Mouse (Mus musculus): ENCODE measurements around the gene Tnfsf10.
"Not testable (repeated sequence)": the region's sequence is repeated elsewhere in the genome, so short reads cannot be mapped to it uniquely, and the experiment has no call there.

Tnfsf10 gene

DNA sequence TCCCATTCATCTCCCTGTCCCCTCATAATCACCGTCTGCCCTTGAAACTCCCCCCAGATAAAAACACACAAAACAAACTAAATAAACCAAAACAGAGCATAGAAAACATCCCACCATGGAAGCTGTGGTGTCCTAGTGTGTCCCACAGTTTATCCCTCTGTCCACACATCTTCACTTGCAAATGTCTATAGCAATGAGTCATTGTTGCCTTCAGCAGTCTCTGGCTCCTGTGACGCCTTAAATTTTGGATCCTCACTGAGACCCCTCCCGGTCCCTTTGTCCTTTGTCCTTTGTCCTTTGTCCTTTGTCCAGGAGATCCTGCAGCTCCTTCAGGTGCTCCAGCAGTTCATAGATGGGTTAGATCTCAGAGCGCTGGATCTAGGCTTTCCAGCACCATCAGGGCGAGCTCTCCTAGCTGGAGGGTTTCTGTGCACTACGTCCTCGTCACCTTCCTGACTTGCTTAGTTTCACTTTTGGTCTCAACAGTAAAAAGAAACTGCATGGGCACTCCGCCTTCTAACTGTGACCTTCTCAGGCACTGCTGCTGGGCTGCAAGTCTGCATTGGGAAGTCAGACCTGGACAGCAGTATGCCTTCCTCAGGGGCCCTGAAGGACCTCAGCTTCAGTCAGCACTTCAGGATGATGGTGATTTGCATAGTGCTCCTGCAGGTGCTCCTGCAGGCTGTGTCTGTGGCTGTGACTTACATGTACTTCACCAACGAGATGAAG, at the start of gene Tnfsf10:
TSS of gene Tnfsf10 (plus strand) at position 470 of the 729 bp plus-strand sequence.
- DNase-seq (ENCODE audit: low spot score in 2 of 2): peak; percentile 36 to 51

GRCm38 (mm10) chr3:27267327-27267726, 49.5 kb upstream of the Tnfsf10 start:
- no peak for DNase-seq (ENCODE audit: low spot score in 2 of 2)

DNA sequence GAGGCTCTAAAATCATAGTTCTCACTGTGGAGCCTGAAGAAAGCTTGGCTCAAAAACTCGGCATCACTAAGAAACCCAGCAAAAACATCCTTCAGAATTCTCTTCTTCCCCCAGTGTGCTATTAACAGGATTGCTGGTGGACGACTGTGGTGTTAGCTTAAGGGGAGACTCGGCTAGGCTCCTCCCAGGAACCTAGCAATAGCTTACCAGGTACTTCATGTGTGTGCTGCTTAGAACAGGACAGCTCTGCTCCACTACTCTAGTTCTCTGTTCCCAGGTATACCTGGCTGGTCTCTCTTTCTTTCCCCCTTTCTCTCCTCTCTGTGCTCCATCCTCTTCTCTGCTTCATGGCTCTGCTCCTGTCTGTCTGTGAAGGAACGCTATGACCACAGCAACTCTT, 48.9 kb upstream of the Tnfsf10 start:
- DNase-seq (ENCODE audit: low spot score in 2 of 2): no peak

GRCm38 (mm10) chr3:27269151-27269550, 47.7 kb upstream of the Tnfsf10 start:
- no peak for DNase-seq (ENCODE audit: low spot score in 2 of 2)

DNA sequence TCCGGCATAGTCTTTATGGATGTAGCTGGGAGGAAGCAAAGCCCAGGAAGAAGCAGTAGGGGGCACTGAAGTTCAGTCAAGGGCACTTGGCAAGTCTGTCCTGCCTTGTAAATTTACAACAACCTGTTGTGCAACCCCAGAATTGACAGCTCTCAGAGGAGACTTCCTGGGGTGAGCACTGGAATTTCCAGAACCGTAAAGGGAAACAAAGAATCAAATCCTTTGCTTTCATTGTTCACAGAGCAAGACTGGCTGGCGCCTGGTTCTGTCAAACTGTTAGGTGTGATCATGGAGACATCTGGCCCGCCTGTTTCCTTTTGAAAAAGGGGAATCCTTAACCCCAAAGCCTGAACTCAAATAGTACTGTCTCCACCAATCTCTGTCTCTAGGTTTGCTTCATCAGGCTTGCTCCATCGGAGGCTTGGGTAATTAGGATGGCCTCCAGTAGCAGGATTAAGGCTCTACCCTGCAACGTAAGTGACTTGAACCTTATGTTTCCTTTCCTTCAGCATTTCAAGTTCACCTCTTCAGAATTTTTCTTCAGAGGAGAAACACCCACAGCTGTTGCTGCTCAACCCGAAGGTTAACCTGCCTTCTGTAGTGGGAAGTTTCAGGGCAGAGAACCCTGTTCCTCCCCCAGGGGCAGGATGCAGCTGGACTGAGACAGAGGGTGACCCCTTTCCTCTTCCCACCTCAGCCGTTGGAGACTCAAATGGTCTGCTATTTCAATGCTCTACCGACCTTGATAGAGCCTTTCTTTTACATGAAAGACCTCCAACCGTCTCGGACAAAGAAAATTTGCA, 46.5 kb upstream of the Tnfsf10 start:
- peak; percentile 40 to 56 for DNase-seq (ENCODE audit: low spot score in 2 of 2)

DNA sequence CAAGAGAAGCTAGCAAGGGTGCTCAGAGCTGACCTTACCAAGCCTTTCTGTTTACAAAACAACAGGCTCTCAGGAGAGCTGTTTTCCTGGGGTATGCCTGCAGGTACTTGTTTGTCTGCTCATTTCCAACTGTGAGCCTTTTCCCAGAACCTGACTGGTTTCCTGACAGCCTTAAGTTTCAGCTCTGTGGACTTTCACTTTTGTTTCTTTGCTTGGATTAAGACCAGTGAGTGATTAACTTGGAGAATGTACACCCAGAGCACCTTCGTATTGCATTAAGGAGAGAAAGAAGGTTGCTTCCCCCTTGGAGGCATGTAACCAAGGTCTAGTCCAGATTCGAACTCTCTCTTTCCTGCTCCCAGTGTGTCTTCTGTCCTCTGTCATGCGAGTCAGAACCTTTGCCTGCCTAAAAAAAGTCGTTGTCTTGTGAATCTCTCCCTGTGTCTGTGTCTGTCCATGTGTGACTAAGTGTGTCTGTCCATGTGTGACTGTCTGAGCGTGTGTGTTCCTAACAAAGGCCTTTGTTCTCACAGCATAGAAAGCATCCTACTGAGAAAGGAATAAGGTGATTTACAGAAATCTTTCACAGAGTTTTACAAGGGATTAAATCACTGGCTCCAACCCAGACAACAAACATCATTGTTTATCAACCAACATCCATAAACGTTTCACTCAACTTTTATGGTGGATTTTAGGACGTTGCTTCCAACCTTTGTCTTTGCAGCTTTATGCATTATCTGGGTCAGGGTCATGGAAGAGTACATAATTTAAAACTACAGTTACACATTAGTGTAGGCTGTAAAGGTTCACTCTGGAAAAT, 43.7 kb upstream of the Tnfsf10 start:
- no peak for DNase-seq (ENCODE audit: low spot score in 2 of 2)

- DNase-seq (ENCODE audit: low spot score in 2 of 2): not testable (repeated sequence)
Measured at GRCm38 (mm10) chr3:27279286-27279925, 37.4 kb upstream of the Tnfsf10 start.

DNA sequence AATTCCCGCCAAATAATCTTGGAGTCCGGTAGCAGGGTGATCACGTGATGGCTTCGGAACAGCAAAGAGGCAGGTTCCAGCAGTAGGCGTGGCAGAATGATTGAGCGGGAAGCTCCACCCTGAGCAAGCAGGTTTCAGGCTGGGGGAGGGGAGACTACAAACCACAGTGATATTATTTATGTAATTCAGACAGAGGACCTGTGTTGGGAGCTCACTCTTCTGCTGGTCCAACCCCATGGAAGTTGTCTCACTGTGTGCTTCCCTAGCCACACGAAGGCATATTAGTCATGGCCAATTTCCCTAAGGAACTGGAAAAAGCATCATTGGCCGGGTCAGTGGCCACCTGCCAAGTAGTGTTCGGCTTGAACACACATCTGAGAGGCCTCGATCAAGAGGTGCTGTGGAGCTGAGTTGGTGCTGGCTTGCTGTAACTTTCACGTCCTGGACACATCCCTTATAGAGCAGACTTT, 36.5 kb upstream of the Tnfsf10 start:
- DNase-seq (ENCODE audit: low spot score in 2 of 2): no peak

GRCm38 (mm10) chr3:27283071-27283713, 33.6 kb upstream of the Tnfsf10 start:
- no peak for DNase-seq (ENCODE audit: low spot score in 2 of 2)

DNA sequence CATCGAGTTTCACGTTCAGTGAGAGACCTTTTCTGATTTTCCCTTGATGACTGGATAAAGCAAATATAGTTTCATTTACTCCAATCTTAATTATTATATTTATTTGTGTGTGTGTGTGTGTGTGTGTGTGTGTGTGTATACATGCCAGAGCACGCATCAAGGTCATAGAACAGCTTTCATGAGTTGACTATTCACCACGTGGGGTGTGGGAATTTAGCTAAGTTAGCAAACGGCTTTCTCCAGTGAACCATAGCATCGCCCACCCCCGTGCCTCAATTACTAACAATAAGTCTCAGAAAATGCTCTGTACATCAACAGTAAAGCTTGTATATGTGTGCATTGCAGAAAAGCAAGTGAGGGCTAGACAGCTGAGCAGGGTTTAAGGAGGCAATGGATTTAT, 33.0 kb upstream of the Tnfsf10 start:
- no peak for DNase-seq (ENCODE audit: low spot score in 2 of 2)

GRCm38 (mm10) chr3:27284227-27284626, 32.6 kb upstream of the Tnfsf10 start:
- DNase-seq (ENCODE audit: low spot score in 2 of 2): peak in 1 of 2 experiments; percentile 31

DNA sequence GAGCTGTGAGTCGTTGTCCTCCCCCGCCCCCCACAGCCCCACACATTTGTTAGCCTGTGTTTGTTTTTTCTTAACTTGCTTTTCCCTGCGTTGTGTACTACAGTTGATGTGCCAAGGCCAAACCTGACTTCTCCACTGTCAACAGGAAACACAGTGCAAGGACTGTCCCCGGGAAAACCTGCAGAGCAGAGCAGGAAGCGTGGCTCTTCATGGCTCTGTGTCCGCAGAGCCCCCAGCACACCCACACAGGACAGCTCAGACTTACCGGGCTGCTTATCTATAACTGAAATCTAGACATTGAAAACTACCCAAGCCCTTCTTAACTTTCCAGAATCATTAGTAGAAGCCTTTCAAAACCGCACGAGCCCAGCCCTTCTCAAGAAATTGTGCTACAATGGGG, 31.8 kb upstream of the Tnfsf10 start:
- DNase-seq (ENCODE audit: low spot score in 2 of 2): no peak

- DNase-seq (ENCODE audit: low spot score in 2 of 2): no peak
Measured at GRCm38 (mm10) chr3:27288301-27288700, 28.5 kb upstream of the Tnfsf10 start.

DNA sequence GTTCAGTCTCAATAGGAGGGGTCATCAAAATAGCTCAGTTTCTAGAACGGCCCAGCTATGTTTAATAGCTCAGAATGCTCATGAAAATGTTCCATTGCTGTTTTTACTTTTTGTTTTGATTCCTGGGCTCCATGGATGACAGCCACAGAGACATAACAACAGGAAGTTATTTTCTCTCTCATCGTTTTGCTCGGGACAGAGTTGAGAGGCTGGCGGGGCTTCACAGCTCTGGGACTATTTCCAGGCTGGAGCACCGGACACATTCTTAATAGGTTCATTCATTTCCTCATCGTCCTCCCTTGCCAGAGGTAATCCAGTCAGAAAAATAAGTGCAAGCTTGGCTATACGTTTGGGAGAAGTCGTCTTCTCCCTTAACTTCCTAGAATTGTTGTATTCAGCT, 27.9 kb upstream of the Tnfsf10 start:
- no peak for DNase-seq (ENCODE audit: low spot score in 2 of 2)

- DNase-seq (ENCODE audit: low spot score in 2 of 2): no peak
Measured at GRCm38 (mm10) chr3:27290285-27290684, 26.5 kb upstream of the Tnfsf10 start.

GRCm38 (mm10) chr3:27290945-27291344, 25.9 kb upstream of the Tnfsf10 start:
- not testable (repeated sequence) for DNase-seq (ENCODE audit: low spot score in 2 of 2)

GRCm38 (mm10) chr3:27291411-27291810, 25.4 kb upstream of the Tnfsf10 start:
- DNase-seq (ENCODE audit: low spot score in 2 of 2): not testable (repeated sequence)

GRCm38 (mm10) chr3:27293645-27294385, 23.0 kb upstream of the Tnfsf10 start:
- no peak for DNase-seq (ENCODE audit: low spot score in 2 of 2)

- DNase-seq (ENCODE audit: low spot score in 2 of 2): no peak
Measured at GRCm38 (mm10) chr3:27300451-27300850, 16.4 kb upstream of the Tnfsf10 start.

DNA sequence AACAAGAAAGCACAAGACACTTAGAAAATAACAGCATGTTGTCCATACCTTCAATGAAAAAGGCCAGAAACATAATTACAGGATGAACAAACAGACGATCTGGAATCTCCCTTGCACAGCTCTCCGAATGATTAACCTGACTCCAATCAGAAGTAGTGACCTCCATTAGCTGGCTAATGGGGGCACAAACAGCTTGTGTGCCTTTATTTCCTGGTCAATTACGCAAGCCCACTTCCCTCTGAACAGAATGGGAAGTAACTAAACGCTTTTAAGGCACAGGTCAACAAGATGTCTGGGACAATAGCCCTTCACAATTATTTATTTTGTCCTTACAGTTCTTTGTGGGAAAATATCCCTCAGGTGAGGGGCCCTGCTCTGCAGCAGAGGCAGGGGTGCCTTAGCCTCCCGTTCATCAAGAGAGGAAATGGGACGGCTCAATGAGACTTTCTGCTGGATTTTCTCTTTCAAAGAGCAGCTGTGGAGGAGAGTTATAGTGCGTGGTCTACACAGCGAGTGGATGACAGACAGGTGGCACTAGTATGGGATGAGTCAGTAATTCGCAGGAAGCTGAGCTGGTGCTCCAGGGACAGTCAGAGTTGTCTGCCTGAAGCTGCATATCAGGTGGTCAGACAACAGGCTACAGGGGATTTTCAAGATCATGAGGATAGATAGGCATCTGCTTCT, 14.3 kb upstream of the Tnfsf10 start:
- no peak for DNase-seq (ENCODE audit: low spot score in 2 of 2)

Data from thymus, postnatal 10 days (tissue).